Mouse (Mus musculus) liver, embryonic 14.5 days (tissue): ENCODE data around the gene Pkn1. TPM values are rescaled to one million over a fixed set of nuclear protein-coding genes. Genes with fewer than 3 reads are reported as not detected.

Experiments
- ATAC-seq: fragments of 200-750 bp; cut with Nextera tagmentation; 2 replicates; pipeline ENCODE4 v1.8.0; 2017; ENCODE audit warnings: moderate number of reproducible peaks, mild to moderate bottlenecking, moderate library complexity; ENCODE audit not compliant: insufficient read depth
- DNase-seq, 3 experiments: peaks; one replicate each; pipeline ENCODE4 v3.0.0-alpha.2; 2012 to 2013; ENCODE audit warnings: low read depth in 3 of 3, low spot score in 3 of 3
- H3K27ac ChIP-seq: fragments of 300-500 bp; sonication (generic); 2 replicates; pipeline ENCODE4 v1.5.1; 2014; ENCODE audit warnings: moderate library complexity, mild to moderate bottlenecking, control low read depth, inconsistent platforms
- H3K27me3 ChIP-seq: fragments of 300-500 bp; sonication (generic); 2 replicates; pipeline ENCODE4 v1.6.1; 2014; ENCODE audit warnings: mild to moderate bottlenecking, low read length, moderate library complexity; ENCODE audit not compliant: control insufficient read depth, insufficient read depth
- H3K36me3 ChIP-seq: fragments of 300-500 bp; sonication (generic); replicated peaks from 2 replicates; pipeline ENCODE4 v1.6.1; 2014; ENCODE audit warnings: low read depth; ENCODE audit not compliant: control insufficient read depth, insufficient read depth
- H3K4me1 ChIP-seq, 2 experiments: fragments of 200-500 bp in 1 of 2; fragments of 300-500 bp in 1 of 2; sonication (generic) in 1 of 2; replicated peaks; 2 replicates each; pipeline ENCODE4 v1.6.1; 2012 to 2014; ENCODE audit warnings: antibody characterized with exemption in 1 of 2, inconsistent platforms in 1 of 2, low read length in 1 of 2; ENCODE audit not compliant: control insufficient read depth in 2 of 2, insufficient read depth in 2 of 2
- H3K4me2 ChIP-seq: fragments of 300-500 bp; sonication (generic); 2 replicates; pipeline ENCODE4 v1.6.1; 2014; ENCODE audit warnings: low read depth, mild to moderate bottlenecking, control low read depth, moderate library complexity
- H3K4me3 ChIP-seq, 2 experiments: fragments of 200-500 bp in 1 of 2; fragments of 300-500 bp in 1 of 2; sonication (generic) in 1 of 2; 2 replicates each; pipeline ENCODE4 v1.5.1; 2012 to 2014; ENCODE audit warnings: low read depth in 2 of 2, low read length in 2 of 2, mild to moderate bottlenecking in 2 of 2, control low read depth in 1 of 2, inconsistent platforms in 1 of 2, moderate library complexity in 1 of 2; ENCODE audit not compliant: insufficient read depth in 1 of 2
- H3K9ac ChIP-seq: fragments of 300-500 bp; sonication (generic); replicated peaks from 2 replicates; pipeline ENCODE4 v1.6.1; 2014; ENCODE audit warnings: mild to moderate bottlenecking, control low read depth, moderate library complexity
- H3K9me3 ChIP-seq: fragments of 300-500 bp; sonication (generic); 2 replicates; pipeline ENCODE4 v1.6.1; 2016; ENCODE audit warnings: low read length, mixed read lengths; ENCODE audit not compliant: control insufficient read depth
- CTCF ChIP-seq: IDR thresholded peaks from 2 replicates; pipeline ENCODE4 v1.5.1; 2016; ENCODE audit warnings: antibody characterized with exemption, low read depth, control low read depth
- EP300 ChIP-seq: IDR thresholded peaks from 2 replicates; pipeline ENCODE4 v1.6.1; 2016; ENCODE audit warnings: antibody characterized with exemption, low read depth
- WGBS: fragments of 180-500 bp; shearing (Covaris S2); extraction: QIAGEN DNeasy Blood & Tissue Kit; methylation state at CpG from one replicate; pipeline ENCODE4 v1.1.7; 2014; ENCODE audit not compliant: insufficient replicate concordance; 5-methylcytosine and 5-hydroxymethylcytosine counted together
- polyA plus RNA-seq, 2 experiments: library from polyadenylated mRNA; depleted of rRNA in 1 of 2; stranded (reverse) in 1 of 2; unstranded in 1 of 2; fragments of >200 nt; fragmentation: Nextera tagmentation in 1 of 2; extraction: Ambion mirVana in 1 of 2; gene quantifications; 2 replicates each; pipeline versions ENCODE4 v1.2.1 to v1.2.3; 2012 to 2014

Gene Pkn1
- polyA plus RNA-seq, 2 experiments = 6.9 to 9.5 TPM

DNA sequence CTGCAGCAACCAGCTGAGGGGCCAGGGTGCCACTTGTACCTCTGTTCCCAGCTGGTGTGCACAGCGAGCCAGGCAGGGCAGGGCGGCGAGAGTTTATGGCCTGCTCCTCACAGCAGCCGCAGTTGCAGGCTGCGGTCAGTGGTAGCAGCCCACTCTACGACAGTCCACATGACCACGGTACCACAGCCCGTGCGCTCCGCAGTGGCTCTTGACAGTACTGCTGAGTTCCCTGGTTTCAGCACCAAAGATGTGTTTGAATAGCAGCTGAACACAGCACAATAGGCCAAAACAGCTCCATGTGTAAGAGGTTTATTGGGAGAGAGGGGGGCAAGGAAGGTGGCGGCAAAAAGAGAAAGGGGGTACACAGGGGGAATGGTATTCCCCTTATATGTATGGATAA is 51.5 kb downstream of the Pkn1 start:
- H3K27ac ChIP-seq = no peak overlapping the region
- no peak overlapping the region for H3K4me2 ChIP-seq
- DNase-seq (no peak), ATAC-seq (no peak)
- TF ChIP-seq CTCF = no peak
- no peak for TF ChIP-seq EP300
- no peak overlapping the region for H3K4me3 ChIP-seq
- no peaks in the 10 kb centered on the region for H3K36me3 ChIP-seq
- H3K9ac ChIP-seq = no peak overlapping the region
- peaks cover 5% of the 10 kb centered on the region in 2 experiments; a peak in 3 of 4 replicates for H3K4me1 ChIP-seq
- WGBS = 87% methylated on average over 11 of the region's 11 CpGs
- H3K9me3 ChIP-seq = no peaks in the 10 kb centered on the region
- no peaks in the 10 kb centered on the region; the same call in 1 of the 2 replicates for H3K27me3 ChIP-seq

DNA sequence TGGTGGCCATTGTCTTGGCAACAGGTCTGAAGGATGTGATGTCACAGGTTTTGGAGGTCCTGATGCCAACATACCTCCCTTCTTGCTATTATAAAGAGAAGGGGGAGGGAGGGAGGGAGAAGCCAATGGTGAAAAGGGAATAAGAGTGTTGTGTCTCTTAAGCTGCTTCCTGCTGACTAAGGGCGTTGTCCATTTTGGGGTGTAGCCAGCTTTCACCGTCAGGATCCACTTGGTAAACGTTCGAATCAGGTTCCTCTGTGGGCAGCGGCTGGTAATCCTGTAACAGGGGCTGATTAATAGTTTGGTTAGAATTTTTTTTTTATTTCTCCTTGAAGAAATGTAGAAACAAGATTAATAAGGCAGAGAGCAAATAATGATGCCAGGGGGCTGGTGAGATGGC is 59.3 kb downstream of the Pkn1 start:
- ATAC-seq = no peak
- Histone ChIP-seq H3K27ac (no peak overlapping the region), H3K27me3 (no peaks in the 10 kb centered on the region; the same call in 1 of the 2 replicates), H3K4me3 (no peak overlapping the region), H3K9me3 (no peaks in the 10 kb centered on the region), H3K4me1 (no peaks in the 10 kb centered on the region), H3K36me3 (no peaks in the 10 kb centered on the region), H3K9ac (no peak overlapping the region), H3K4me2 (no peak overlapping the region)
- 45% methylated on average over 5 of the region's 5 CpGs for WGBS
- DNase-seq = no peak
- TF ChIP-seq CTCF (no peak), EP300 (no peak)

DNA sequence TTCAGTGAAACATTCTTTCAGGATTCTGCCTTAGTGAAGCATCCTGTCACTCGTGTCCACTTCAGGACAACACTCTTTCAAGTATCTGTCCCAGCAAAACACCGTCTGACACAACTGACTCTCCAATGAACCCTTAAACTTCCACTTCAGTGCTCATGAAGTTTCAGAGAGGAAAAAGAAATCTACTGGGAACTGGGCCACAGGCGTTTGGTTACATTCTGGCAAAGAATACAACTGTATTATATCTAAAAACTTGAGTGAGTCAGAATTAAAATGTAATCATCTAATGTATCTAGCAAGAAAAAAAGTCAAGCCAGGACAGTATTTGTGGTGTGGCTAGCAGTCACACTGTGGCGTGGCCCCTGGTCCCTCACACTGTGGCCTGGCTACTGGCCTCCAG is 60.1 kb downstream of the Pkn1 start:
- no peak overlapping the region for H3K4me2 ChIP-seq
- no peak for TF ChIP-seq CTCF
- TF ChIP-seq EP300 = no peak
- H3K27ac ChIP-seq = no peak overlapping the region
- H3K4me1 ChIP-seq = no peaks in the 10 kb centered on the region
- ATAC-seq = no peak
- 55% methylated on average over 4 of the region's 4 CpGs for WGBS
- H3K27me3 ChIP-seq = no peaks in the 10 kb centered on the region; the same call in 1 of the 2 replicates
- no peaks in the 10 kb centered on the region for H3K9me3 ChIP-seq
- H3K9ac ChIP-seq = no peak overlapping the region
- H3K36me3 ChIP-seq = no peaks in the 10 kb centered on the region
- no peak overlapping the region for H3K4me3 ChIP-seq
- DNase-seq = no peak

DNA sequence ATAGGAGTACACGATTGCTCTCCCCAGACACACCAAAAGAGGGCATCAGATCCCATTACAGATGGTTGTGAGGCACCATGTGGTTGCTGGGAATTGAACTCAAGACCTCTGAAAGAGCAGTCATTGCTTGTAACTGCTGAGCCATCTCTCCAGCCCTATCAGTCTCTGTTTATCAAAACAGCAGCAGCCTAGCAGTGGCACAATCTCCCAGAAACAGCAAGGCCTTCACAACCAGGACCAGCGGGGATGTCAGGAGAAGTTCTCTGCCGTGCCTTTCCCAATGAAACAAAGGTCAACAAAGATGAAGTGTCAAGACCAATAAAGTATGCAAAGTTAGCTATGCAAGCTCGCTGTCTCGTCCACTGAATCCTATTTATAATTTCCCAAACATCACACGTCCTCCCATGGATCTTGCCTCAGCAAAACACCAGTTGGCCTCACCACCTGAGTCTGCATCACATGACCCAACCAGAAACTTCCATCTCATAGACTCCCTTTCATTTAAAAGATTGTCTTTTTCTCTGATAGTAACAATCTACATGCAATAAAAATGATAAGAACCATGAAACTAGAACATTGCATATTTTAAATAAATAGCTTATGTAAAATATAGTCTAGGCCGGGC is 66.8 kb downstream of the Pkn1 start:
- 49% methylated on average over 7 of the region's 7 CpGs for WGBS
- TF ChIP-seq CTCF = 0 out of 2 replicates have a peak, but pooled peaks have one; percentile 3
- TF ChIP-seq EP300 = peak; percentile 83
- Histone ChIP-seq H3K9me3 (no peaks in the 10 kb centered on the region), H3K9ac (no peak overlapping the region), H3K27me3 (no peaks in the 10 kb centered on the region), H3K27ac (peak overlapping the region; percentile 50), H3K4me3 (no peak overlapping the region), H3K36me3 (no peaks in the 10 kb centered on the region), H3K4me2 (peak overlapping the region; percentile 13; the same call in 1 of the 2 replicates), H3K4me1 (peaks cover 11 to 12% of the 10 kb centered on the region in 2 experiments)
- ATAC-seq (peak; percentile 92), DNase-seq (no peak)

DNA sequence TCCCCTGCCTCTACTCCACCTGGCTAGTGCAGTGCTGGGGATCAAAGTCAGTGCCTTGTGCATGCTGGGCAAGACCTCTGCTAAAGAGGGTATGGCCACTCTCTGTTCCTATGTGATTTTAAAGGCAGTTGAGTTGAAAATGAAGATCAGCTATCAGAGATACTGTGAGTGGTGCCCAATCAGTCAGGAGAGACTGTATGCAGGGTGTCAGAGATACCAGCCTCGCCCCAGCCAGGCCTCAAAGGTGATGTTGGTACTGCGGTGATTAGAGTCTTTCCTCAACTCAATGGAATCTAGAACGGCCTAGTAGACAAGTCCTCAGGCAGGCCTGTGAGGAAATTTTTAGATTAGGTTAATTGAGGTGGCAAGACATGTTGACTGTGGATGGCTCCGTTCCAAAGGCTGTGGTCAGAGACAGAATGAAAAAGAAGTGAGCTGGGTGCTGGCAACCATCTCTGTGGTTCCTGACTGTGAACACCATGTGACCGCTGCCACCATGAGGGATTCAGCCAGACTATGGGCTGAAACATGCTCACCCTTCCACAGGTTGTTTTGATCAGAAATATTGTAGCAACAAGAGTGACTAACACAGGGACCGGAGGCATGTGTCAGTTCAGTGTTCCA is 73.2 kb downstream of the Pkn1 start:
- 40% methylated on average over 6 of the region's 6 CpGs for WGBS
- Histone ChIP-seq H3K27me3 (no peaks in the 10 kb centered on the region), H3K4me1 (peaks cover 36 to 41% of the 10 kb centered on the region in 2 experiments), H3K4me2 (peak overlapping the region; percentile 43), H3K36me3 (no peaks in the 10 kb centered on the region), H3K27ac (peak overlapping the region; percentile 35; the same call in 1 of the 2 replicates), H3K9ac (no peak overlapping the region), H3K4me3 (no peak overlapping the region), H3K9me3 (no peaks in the 10 kb centered on the region)
- ATAC-seq = peak; percentile 77
- no peak for TF ChIP-seq CTCF
- peak; percentile 91 for TF ChIP-seq EP300
- DNase-seq = peak in 2 of 3 experiments; percentile 40 to 70
